Mouse (Mus musculus) kidney, adult 2 months (tissue): ENCODE data around the gene Memo1. TPM values are rescaled to one million over a fixed set of nuclear protein-coding genes. Genes with fewer than 3 reads are reported as not detected.

Source experiments
- DNase-seq: peaks from one replicate; pipeline ENCODE4 v3.0.0; 2021
- H3K27ac ChIP-seq: fragments of 200-500 bp; 2 replicates; pipeline ENCODE4 v1.5.1; 2012; ENCODE audit warnings: low read depth, low read length, control low read depth, inconsistent platforms; ENCODE audit not compliant: insufficient read depth
- H3K27me3 ChIP-seq: fragments of 200-500 bp; replicated peaks from 2 replicates; pipeline ENCODE4 v1.6.1; 2012; ENCODE audit warnings: mild to moderate bottlenecking, moderate library complexity, low read length, inconsistent platforms; ENCODE audit not compliant: control insufficient read depth, insufficient read depth
- H3K36me3 ChIP-seq: fragments of 200-500 bp; 2 replicates; pipeline ENCODE4 v1.6.1; 2012; ENCODE audit warnings: mild to moderate bottlenecking, moderate library complexity, low read length, inconsistent platforms; ENCODE audit not compliant: control insufficient read depth, insufficient read depth
- H3K4me1 ChIP-seq: fragments of 200-500 bp; 2 replicates; pipeline ENCODE4 v1.6.1; 2011; ENCODE audit warnings: low read length; ENCODE audit not compliant: control insufficient read depth, insufficient read depth
- H3K4me3 ChIP-seq: fragments of 200-500 bp; 2 replicates; pipeline ENCODE4 v1.5.1; 2011; ENCODE audit warnings: mild to moderate bottlenecking, low read depth, low read length, control low read depth; ENCODE audit not compliant: insufficient read depth
- CTCF ChIP-seq: fragments of 200-500 bp; conservative IDR thresholded peaks from 2 replicates; pipeline ENCODE4 v1.5.1; 2011; ENCODE audit warnings: low read depth, mild to moderate bottlenecking, control low read depth, low read length, moderate library complexity, mixed read lengths; ENCODE audit not compliant: insufficient read depth, insufficient read length
- POLR2A ChIP-seq: fragments of 200-500 bp; IDR thresholded peaks from one replicate; pipeline ENCODE4 v1.6.1; 2011; ENCODE audit warnings: low read depth, low read length, control low read depth
- WGBS: fragments of 180-500 bp; shearing (Covaris S2); methylation state at CpG from one replicate; pipeline ENCODE4 v1.1.7; 2018; 5-methylcytosine and 5-hydroxymethylcytosine counted together
- polyA plus RNA-seq: library from polyadenylated mRNA; depleted of rRNA; stranded (reverse); fragments of >200 nt; gene quantifications from 2 replicates; pipeline ENCODE4 v1.2.3, GENCODE M21; 2012

Gene Memo1
- polyA plus RNA-seq, 1 experiment: 43.1 TPM

- no peaks in the 10 kb centered on the region for H3K36me3 ChIP-seq
- WGBS: 87% methylated on average over 4 of the region's 4 CpGs
- no peaks in the 10 kb centered on the region for H3K27me3 ChIP-seq
- no peak overlapping the region for H3K27ac ChIP-seq
- H3K4me1 ChIP-seq: no peaks in the 10 kb centered on the region; the same call in 1 of the 2 replicates
- TF ChIP-seq POLR2A (no peak), CTCF (no peak)
- DNase-seq: no peak
- no peak overlapping the region for H3K4me3 ChIP-seq
These were observed 3.5 kb downstream of the Memo1 start for GRCm38 (mm10) chr17:74291640-74292361.

- no peaks in the 10 kb centered on the region; the same call in 1 of the 2 replicates for H3K4me1 ChIP-seq
- H3K4me3 ChIP-seq: no peak overlapping the region
- no peak overlapping the region for H3K27ac ChIP-seq
- no peaks in the 10 kb centered on the region for H3K36me3 ChIP-seq
- no peak for TF ChIP-seq POLR2A
- no peak for TF ChIP-seq CTCF
- no peaks in the 10 kb centered on the region for H3K27me3 ChIP-seq
- no peak for DNase-seq
These were observed 4.5 kb downstream of the Memo1 start for GRCm38 (mm10) chr17:74290869-74291268.

GRCm38 (mm10) chr17:74290198-74290597, 5.1 kb downstream of the Memo1 start:
- 60% methylated on average over 3 of the region's 3 CpGs for WGBS
- Histone ChIP-seq H3K4me1 (peaks cover under 1% of the 10 kb centered on the region), H3K4me3 (no peak overlapping the region), H3K36me3 (no peaks in the 10 kb centered on the region), H3K27ac (no peak overlapping the region), H3K27me3 (no peaks in the 10 kb centered on the region)
- DNase-seq: no peak
- TF ChIP-seq POLR2A (no peak), CTCF (no peak)

GRCm38 (mm10) chr17:74288626-74289025, 6.7 kb downstream of the Memo1 start:
- 87% methylated on average over 2 of the region's 2 CpGs for WGBS
- DNase-seq: no peak

GRCm38 (mm10) chr17:74286140-74286730, 9.1 kb downstream of the Memo1 start:
- TF ChIP-seq POLR2A: no peak
- TF ChIP-seq CTCF: no peak
- no peaks in the 10 kb centered on the region for H3K36me3 ChIP-seq
- H3K4me3 ChIP-seq: no peak overlapping the region
- no peak overlapping the region for H3K27ac ChIP-seq
- peaks cover 7% of the 10 kb centered on the region for H3K4me1 ChIP-seq
- no peaks in the 10 kb centered on the region for H3K27me3 ChIP-seq
- no peak for DNase-seq
- 53% methylated on average over 4 of the region's 4 CpGs for WGBS

More at GRCm38 (mm10) chr17:74288626-74289025, 6.7 kb downstream of the Memo1 start:
- TF ChIP-seq CTCF: no peak
- no peak for TF ChIP-seq POLR2A
- H3K36me3 ChIP-seq: no peaks in the 10 kb centered on the region
- H3K4me3 ChIP-seq: no peak overlapping the region
- no peak overlapping the region for H3K27ac ChIP-seq
- H3K27me3 ChIP-seq: no peaks in the 10 kb centered on the region
- peaks cover 7% of the 10 kb centered on the region for H3K4me1 ChIP-seq

GRCm38 (mm10) chr17:74285730-74286129, 9.6 kb downstream of the Memo1 start:
- TF ChIP-seq POLR2A: no peak
- TF ChIP-seq CTCF: no peak
- H3K4me1 ChIP-seq: peaks cover 7% of the 10 kb centered on the region
- no peaks in the 10 kb centered on the region for H3K27me3 ChIP-seq
- no peak overlapping the region for H3K27ac ChIP-seq
- H3K36me3 ChIP-seq: no peaks in the 10 kb centered on the region
- DNase-seq: no peak
- no peak overlapping the region for H3K4me3 ChIP-seq
- 63% methylated on average over 2 of the region's 2 CpGs for WGBS

GRCm38 (mm10) chr17:74284397-74285115, 10.8 kb downstream of the Memo1 start:
- H3K27ac ChIP-seq: no peak overlapping the region
- WGBS: 60% methylated on average over 2 of the region's 2 CpGs
- H3K27me3 ChIP-seq: no peaks in the 10 kb centered on the region
- H3K4me1 ChIP-seq: peaks cover 7% of the 10 kb centered on the region
- no peak overlapping the region for H3K4me3 ChIP-seq
- peak; percentile 80 for DNase-seq
- TF ChIP-seq POLR2A (no peak), CTCF (no peak)
- no peaks in the 10 kb centered on the region for H3K36me3 ChIP-seq
